Mouse (Mus musculus): ENCODE measurements around the gene Srpk2. TPM values are rescaled to one million over a fixed set of nuclear protein-coding genes. Genes with fewer than 3 reads are reported as not detected.

Gene Srpk2
- polyA plus RNA-seq, 1 experiment from 2014 or later = 44.1 TPM

GRCm38 (mm10) chr5:23618656-23619055 lies 65.8 kb downstream of the Srpk2 start:
- H3K4me1 ChIP-seq = peaks cover 7% of the 10 kb centered on the region
- H3K36me3 ChIP-seq = no peaks in the 10 kb centered on the region
- DNase-seq (ENCODE audit: low spot score) = no peak
- no peak overlapping the region for H3K4me3 ChIP-seq
- no peaks in the 10 kb centered on the region for H3K27me3 ChIP-seq (ENCODE audit: low read depth, poor library complexity, severe bottlenecking)
- H3K27ac ChIP-seq = no peak overlapping the region
- H3K9me3 ChIP-seq (replicated peaks) = no peaks in the 10 kb centered on the region
- 88% methylated on average over 7 of the region's 7 CpGs for WGBS

GRCm38 (mm10) chr5:23617104-23617415 lies 67.4 kb downstream of the Srpk2 start:
- H3K27me3 ChIP-seq (ENCODE audit: low read depth, poor library complexity, severe bottlenecking) = no peaks in the 10 kb centered on the region
- no peak for DNase-seq (ENCODE audit: low spot score)
- no peaks in the 10 kb centered on the region for H3K9me3 ChIP-seq (replicated peaks)
- H3K27ac ChIP-seq = peak overlapping the region; percentile 78
- H3K4me3 ChIP-seq = peak overlapping the region; percentile 46
- H3K4me1 ChIP-seq = peaks cover 7% of the 10 kb centered on the region
- no peaks in the 10 kb centered on the region for H3K36me3 ChIP-seq
- WGBS = 69% methylated on average over 5 of the region's 5 CpGs

GRCm38 (mm10) chr5:23616270-23617103 lies 67.9 kb downstream of the Srpk2 start:
- no peak for DNase-seq (ENCODE audit: low spot score)
- H3K4me1 ChIP-seq = peaks cover 7% of the 10 kb centered on the region
- 45% methylated on average over 11 of the region's 11 CpGs for WGBS
- H3K9me3 ChIP-seq (replicated peaks) = no peaks in the 10 kb centered on the region
- no peaks in the 10 kb centered on the region for H3K27me3 ChIP-seq (ENCODE audit: low read depth, poor library complexity, severe bottlenecking)
- peak overlapping the region; percentile 46 for H3K4me3 ChIP-seq
- H3K27ac ChIP-seq = peak overlapping the region; percentile 78
- H3K36me3 ChIP-seq = no peaks in the 10 kb centered on the region

DNA sequence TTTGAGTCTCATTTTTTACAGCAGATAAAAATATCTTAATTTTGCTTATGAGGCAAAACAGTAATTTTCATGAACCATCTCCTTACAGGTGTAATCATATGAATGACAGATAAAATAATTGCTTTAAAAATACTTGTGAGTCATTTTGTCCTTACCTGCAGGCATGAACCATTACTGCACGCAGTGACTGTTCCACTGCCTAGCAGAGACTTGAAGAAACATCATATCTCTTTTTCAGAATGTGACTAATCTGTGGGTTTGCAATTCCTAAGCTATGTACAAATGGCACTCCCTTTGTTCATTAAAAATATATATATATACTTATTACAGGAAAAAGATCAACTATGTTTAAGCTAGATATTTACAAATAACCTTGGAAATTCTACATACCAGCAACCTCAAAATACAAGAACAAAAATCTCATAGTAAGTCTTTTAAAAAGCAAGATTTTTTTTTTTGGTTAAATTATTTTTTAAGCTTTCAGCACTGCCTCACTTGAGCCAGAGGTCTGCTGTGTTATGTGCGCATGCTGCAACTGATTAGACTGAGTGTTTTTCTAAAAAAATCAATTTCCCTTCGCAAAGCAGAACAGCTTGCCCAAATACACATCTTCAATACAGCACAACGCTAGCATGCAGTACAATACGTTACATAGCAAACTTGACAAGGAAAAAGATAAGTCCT lies 68.7 kb downstream of the Srpk2 start:
- H3K4me3 ChIP-seq = peak overlapping the region; percentile 46
- H3K27me3 ChIP-seq (ENCODE audit: low read depth, poor library complexity, severe bottlenecking) = no peaks in the 10 kb centered on the region
- no peak for DNase-seq (ENCODE audit: low spot score)
- peaks cover 7% of the 10 kb centered on the region for H3K4me1 ChIP-seq
- no peaks in the 10 kb centered on the region for H3K9me3 ChIP-seq (replicated peaks)
- no peaks in the 10 kb centered on the region for H3K36me3 ChIP-seq
- 88% methylated on average over 5 of the region's 5 CpGs for WGBS
- H3K27ac ChIP-seq = peak overlapping the region; percentile 78

- H3K27me3 ChIP-seq (ENCODE audit: low read depth, poor library complexity, severe bottlenecking) = no peaks in the 10 kb centered on the region
- no peak overlapping the region for H3K27ac ChIP-seq
- H3K9me3 ChIP-seq (replicated peaks) = no peaks in the 10 kb centered on the region
- no peaks in the 10 kb centered on the region for H3K36me3 ChIP-seq
- 91% methylated on average over 3 of the region's 3 CpGs for WGBS
- peaks cover 7% of the 10 kb centered on the region for H3K4me1 ChIP-seq
- H3K4me3 ChIP-seq = no peak overlapping the region
- DNase-seq (ENCODE audit: low spot score) = no peak
These were observed 71.6 kb downstream of the Srpk2 start for GRCm38 (mm10) chr5:23612856-23613255.

DNA sequence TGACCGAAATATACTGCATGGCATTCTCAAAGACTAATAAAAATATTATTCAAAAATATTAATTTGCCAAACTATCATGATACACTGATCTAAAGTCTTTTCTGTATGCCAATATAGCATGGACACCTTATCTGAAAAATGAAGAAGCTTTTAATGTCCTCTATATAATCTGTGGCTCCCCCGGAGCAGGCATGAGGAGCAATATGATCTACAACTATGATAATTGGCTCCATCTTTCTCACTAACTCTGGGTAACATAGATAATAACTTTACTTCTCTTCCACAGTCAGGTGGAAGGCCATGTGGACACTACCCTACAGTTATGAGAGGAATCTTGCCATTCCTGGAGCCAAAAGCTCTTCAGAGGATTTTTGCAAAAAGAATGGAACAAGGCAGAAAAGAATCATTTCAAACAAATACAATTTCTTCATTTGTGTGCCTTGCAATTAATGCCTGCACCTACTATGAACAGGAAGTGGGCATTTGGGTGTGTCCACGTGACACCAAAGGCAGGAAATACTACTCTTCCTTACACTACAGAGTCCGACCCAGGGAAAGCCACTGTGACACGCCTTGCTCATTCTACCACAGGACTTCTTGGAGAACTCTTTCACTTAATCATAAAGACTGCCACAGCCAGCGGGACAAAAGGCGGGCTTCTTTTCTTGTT lies 80.2 kb downstream of the Srpk2 start:
- WGBS = 86% methylated on average over 7 of the region's 7 CpGs

DNA sequence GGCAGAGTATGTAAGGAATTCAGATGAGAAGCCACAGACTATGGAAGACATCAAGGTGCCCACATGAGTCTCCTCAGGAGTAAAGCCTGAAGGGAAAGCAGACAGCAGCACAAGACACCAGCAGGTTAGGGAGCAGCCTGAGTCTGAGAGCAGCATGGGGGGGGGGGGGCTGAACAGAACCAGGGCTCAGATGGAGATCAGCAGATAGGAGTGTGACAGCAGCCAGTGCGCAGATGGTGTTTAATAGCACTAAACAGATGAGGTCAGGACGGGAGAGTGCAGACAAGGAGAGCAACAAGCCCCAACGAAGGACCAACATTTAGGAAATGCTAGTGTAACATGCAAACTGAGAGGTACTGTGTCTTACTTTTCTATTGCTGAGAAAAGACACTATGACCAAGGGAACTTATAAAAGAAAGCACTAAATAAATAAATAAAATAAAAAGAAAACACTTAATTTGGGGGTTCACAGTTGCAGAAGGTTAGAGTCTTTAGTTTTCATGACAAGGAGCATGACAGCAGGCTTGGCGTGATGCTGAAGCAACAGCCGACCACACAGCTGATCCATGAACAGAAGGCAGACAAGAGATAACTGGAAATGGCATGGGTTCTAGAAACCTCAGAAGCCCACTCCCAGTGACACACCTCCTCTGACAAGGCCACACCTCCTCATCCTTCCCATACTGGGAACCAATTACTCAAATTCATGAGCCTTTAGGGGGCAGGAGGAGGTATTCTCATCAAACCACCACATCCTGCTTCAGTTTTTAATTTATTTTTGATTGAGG lies 84.5 kb downstream of the Srpk2 start:
- Histone ChIP-seq H3K27me3 (ENCODE audit: low read depth, poor library complexity, severe bottlenecking) (no peaks in the 10 kb centered on the region), H3K9me3 (replicated peaks) (no peaks in the 10 kb centered on the region), H3K4me1 (peaks cover 21% of the 10 kb centered on the region), H3K36me3 (no peaks in the 10 kb centered on the region), H3K4me3 (no peak overlapping the region), H3K27ac (no peak overlapping the region)
- no peak for DNase-seq (ENCODE audit: low spot score)
- 75% methylated on average over 5 of the region's 5 CpGs for WGBS

More for the DNA sequence above, 80.2 kb downstream of the Srpk2 start:
- no peaks in the 10 kb centered on the region for H3K27me3 ChIP-seq (ENCODE audit: low read depth, poor library complexity, severe bottlenecking)
- H3K9me3 ChIP-seq (replicated peaks) = no peaks in the 10 kb centered on the region
- no peak overlapping the region for H3K27ac ChIP-seq
- no peak overlapping the region for H3K4me3 ChIP-seq
- H3K36me3 ChIP-seq = no peaks in the 10 kb centered on the region
- peaks cover 13% of the 10 kb centered on the region for H3K4me1 ChIP-seq
- no peak for DNase-seq (ENCODE audit: low spot score)

DNA sequence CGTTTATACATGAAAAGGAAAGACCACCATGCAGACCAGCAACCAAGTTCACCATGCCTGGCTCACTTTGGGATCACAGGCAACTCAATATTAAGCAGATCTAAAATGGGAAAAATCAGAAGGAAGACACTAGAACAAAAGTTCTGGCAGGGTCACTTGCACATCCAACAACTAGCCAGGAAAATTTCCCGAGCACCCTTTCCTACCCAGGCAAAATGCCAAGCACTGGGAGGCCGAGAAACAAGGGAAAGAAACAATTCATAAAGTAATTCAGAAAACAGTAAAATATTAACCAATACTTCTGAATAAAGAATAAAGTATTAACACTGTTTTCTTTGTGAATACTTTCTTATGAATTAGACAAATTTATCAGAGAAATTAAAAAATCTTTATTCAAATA lies 85.2 kb downstream of the Srpk2 start:
- 85% methylated on average over 3 of the region's 3 CpGs for WGBS
- no peak for DNase-seq (ENCODE audit: low spot score)
- Histone ChIP-seq H3K27ac (no peak overlapping the region), H3K4me1 (peaks cover 21% of the 10 kb centered on the region), H3K4me3 (no peak overlapping the region), H3K27me3 (ENCODE audit: low read depth, poor library complexity, severe bottlenecking) (no peaks in the 10 kb centered on the region), H3K9me3 (replicated peaks) (no peaks in the 10 kb centered on the region), H3K36me3 (no peaks in the 10 kb centered on the region)

DNA sequence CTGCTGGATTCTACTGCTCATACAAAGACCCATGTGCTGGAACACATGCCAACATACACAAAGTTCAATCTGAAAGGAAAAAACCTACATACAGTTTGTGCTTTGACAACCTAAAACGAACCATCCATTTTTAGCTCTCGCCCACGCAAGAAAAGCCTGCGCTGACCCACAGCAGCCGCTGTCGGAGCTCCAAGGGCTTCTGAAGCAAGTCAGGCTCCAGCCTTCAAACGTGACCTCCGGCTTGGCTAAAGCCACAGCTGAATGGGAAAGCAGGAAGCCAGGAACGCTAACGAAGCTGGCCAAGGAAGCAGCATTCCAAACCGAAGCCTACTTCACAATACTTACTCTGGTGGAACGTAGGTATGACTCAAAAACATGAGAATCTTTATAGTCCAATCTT lies 85.9 kb downstream of the Srpk2 start:
- Histone ChIP-seq H3K4me1 (peaks cover 21% of the 10 kb centered on the region), H3K27me3 (ENCODE audit: low read depth, poor library complexity, severe bottlenecking) (no peaks in the 10 kb centered on the region), H3K36me3 (no peaks in the 10 kb centered on the region), H3K27ac (no peak overlapping the region; the same call in 1 of the 2 replicates), H3K9me3 (replicated peaks) (no peaks in the 10 kb centered on the region), H3K4me3 (no peak overlapping the region)
- WGBS = 81% methylated on average over 12 of the region's 12 CpGs
- DNase-seq (ENCODE audit: low spot score) = no peak

- H3K9me3 ChIP-seq (replicated peaks) = no peaks in the 10 kb centered on the region
- no peaks in the 10 kb centered on the region for H3K27me3 ChIP-seq (ENCODE audit: low read depth, poor library complexity, severe bottlenecking)
- no peak overlapping the region for H3K4me3 ChIP-seq
- H3K36me3 ChIP-seq = no peaks in the 10 kb centered on the region
- DNase-seq (ENCODE audit: low spot score) = no peak
- H3K4me1 ChIP-seq = peaks cover 18% of the 10 kb centered on the region
- 79% methylated on average over 1 of the region's 1 CpGs for WGBS
- no peak overlapping the region for H3K27ac ChIP-seq
These were observed 86.4 kb downstream of the Srpk2 start for GRCm38 (mm10) chr5:23597999-23598398.

GRCm38 (mm10) chr5:23597260-23597864 lies 87.1 kb downstream of the Srpk2 start:
- no peak overlapping the region for H3K27ac ChIP-seq
- no peaks in the 10 kb centered on the region for H3K36me3 ChIP-seq
- peaks cover 17% of the 10 kb centered on the region for H3K4me1 ChIP-seq
- no peaks in the 10 kb centered on the region for H3K27me3 ChIP-seq (ENCODE audit: low read depth, poor library complexity, severe bottlenecking)
- DNase-seq (ENCODE audit: low spot score) = no peak
- no peak overlapping the region for H3K4me3 ChIP-seq
- H3K9me3 ChIP-seq (replicated peaks) = no peaks in the 10 kb centered on the region
- 90% methylated on average over 8 of the region's 8 CpGs for WGBS

DNA sequence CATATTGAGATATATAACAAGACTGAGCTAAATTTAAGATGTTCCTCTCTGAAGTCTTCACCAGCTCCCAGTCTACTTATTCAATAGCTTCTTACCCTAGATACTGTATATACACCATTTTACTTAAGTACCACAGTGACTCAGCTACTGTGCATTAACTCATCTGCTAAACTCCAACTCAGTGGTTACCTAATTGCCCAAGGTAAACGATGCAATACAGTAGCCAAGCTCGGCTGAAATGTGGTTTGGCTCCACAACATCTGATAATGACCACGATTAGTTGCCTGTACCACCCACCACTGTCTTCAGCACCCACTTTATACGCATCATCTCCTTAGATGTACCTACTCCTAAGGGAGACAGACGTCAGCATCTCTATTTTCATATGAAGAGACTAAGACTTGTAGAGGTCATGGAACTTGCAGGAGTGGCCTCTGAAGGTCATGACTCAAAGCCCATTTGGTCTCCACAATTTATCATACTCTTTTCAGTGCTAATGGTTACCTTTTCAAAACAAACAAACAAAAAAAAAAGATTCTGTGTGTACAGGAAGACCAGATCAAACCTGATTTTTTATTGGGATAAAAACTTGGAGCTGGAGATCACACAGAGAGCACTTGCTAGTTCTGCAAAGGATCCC lies 88.0 kb downstream of the Srpk2 start:
- Histone ChIP-seq H3K27ac (no peak overlapping the region), H3K27me3 (ENCODE audit: low read depth, poor library complexity, severe bottlenecking) (no peaks in the 10 kb centered on the region), H3K4me3 (no peak overlapping the region), H3K36me3 (no peaks in the 10 kb centered on the region), H3K4me1 (peaks cover 8% of the 10 kb centered on the region), H3K9me3 (replicated peaks) (no peaks in the 10 kb centered on the region)
- no peak for DNase-seq (ENCODE audit: low spot score)
- WGBS = 89% methylated on average over 5 of the region's 5 CpGs

Measured in limb, embryonic 10.5 days (tissue).